Mouse (Mus musculus) T-helper 2 cell (primary cell): ENCODE data around the gene Ssh3.

Source experiments
- in situ Hi-C: fragments of 300-600 bp; cut with MboI, MseI; formaldehyde crosslinking; loops from one replicate; pipeline ENCODE4 v1.15.1; 2025; ENCODE audit warnings: high pct_unique_total_duplicates

Gene Ssh3

GRCm38 (mm10) chr19:4296611-4297010, 27.6 kb upstream of the Ssh3 start:
- in situ Hi-C loops = no loop called here

GRCm38 (mm10) chr19:4295391-4295790, 26.4 kb upstream of the Ssh3 start:
- in situ Hi-C loops = no loop called here

- in situ Hi-C loops = no loop called here
Observed at GRCm38 (mm10) chr19:4294381-4295097, 25.6 kb upstream of the Ssh3 start.

- in situ Hi-C loops = no loop called here
Observed at GRCm38 (mm10) chr19:4291161-4291560, 22.2 kb upstream of the Ssh3 start.

GRCm38 (mm10) chr19:4290749-4291148, 21.8 kb upstream of the Ssh3 start:
- in situ Hi-C loops = no loop called here

- in situ Hi-C loops = no loop called here
Observed at GRCm38 (mm10) chr19:4283653-4284052, 14.7 kb upstream of the Ssh3 start.

GRCm38 (mm10) chr19:4282898-4283553, 14.0 kb upstream of the Ssh3 start, which contains the start of gene Ankrd13d:
Gene Ankrd13d, minus strand, starts transcription at chr19:4283137.
- in situ Hi-C loops = no loop called here

- in situ Hi-C loops = no loop called here
Observed at GRCm38 (mm10) chr19:4280425-4280824, 11.4 kb upstream of the Ssh3 start.

GRCm38 (mm10) chr19:4279487-4279886, 10.5 kb upstream of the Ssh3 start:
- in situ Hi-C loops = no loop called here

- in situ Hi-C loops = no loop called here
Observed at GRCm38 (mm10) chr19:4270972-4271371, 2.0 kb upstream of the Ssh3 start.

- in situ Hi-C loops = no loop called here
Observed at GRCm38 (mm10) chr19:4270187-4270586, 1.2 kb upstream of the Ssh3 start.

GRCm38 (mm10) chr19:4265956-4266355, 3.0 kb downstream of the Ssh3 start:
- in situ Hi-C loops = no loop called here

GRCm38 (mm10) chr19:4264171-4264780, 4.7 kb downstream of the Ssh3 start:
- in situ Hi-C loops = no loop called here

- in situ Hi-C loops = no loop called here
Observed at GRCm38 (mm10) chr19:4263702-4264101, 5.3 kb downstream of the Ssh3 start.

- in situ Hi-C loops = no loop called here
Observed at GRCm38 (mm10) chr19:4262756-4263155, 6.2 kb downstream of the Ssh3 start.

- in situ Hi-C loops = no loop called here
Observed at GRCm38 (mm10) chr19:4261038-4261698, 7.8 kb downstream of the Ssh3 start.

- in situ Hi-C loops = no loop called here
Observed at GRCm38 (mm10) chr19:4257897-4258252, 11.1 kb downstream of the Ssh3 start.

- in situ Hi-C loops = no loop called here
Observed at GRCm38 (mm10) chr19:4257216-4257896, 11.6 kb downstream of the Ssh3 start.

- in situ Hi-C loops = no loop called here
Observed at GRCm38 (mm10) chr19:4255583-4256162, 13.3 kb downstream of the Ssh3 start.

GRCm38 (mm10) chr19:4254230-4254629, 14.8 kb downstream of the Ssh3 start:
- in situ Hi-C loops = no loop called here

GRCm38 (mm10) chr19:4248683-4249082, 20.3 kb downstream of the Ssh3 start:
- in situ Hi-C loops = loop anchor here (5.0 kb wide), 1 partner anchor 41 kb away; no protein-coding TSS in a partner anchor
